Mouse (Mus musculus) CH12.LX (cell line): ENCODE data around the gene Sdf2l1. TPM values are rescaled to one million over a fixed set of nuclear protein-coding genes. Genes with fewer than 3 reads are reported as not detected.

Source experiments
- DNase-seq: peaks from one replicate; pipeline ENCODE4 v3.0.0-alpha.2; 2013; ENCODE audit errors: extremely low read depth
- H3K27ac ChIP-seq: 2 replicates; pipeline ENCODE4 v1.5.1; 2012; ENCODE audit warnings: low read depth, mild to moderate bottlenecking, control low read depth, moderate library complexity; ENCODE audit not compliant: insufficient read depth
- H3K27me3 ChIP-seq: replicated peaks from 2 replicates; pipeline ENCODE3; 2012; ENCODE audit warnings: inconsistent platforms
- H3K36me3 ChIP-seq, 2 experiments: replicated peaks in 1 of 2; 2 replicates each; pipeline versions ENCODE3 to v1.6.1; 2012; ENCODE audit warnings: inconsistent platforms in 1 of 2, low read length in 1 of 2, mild to moderate bottlenecking in 1 of 2, mixed read lengths in 1 of 2, moderate library complexity in 1 of 2; ENCODE audit not compliant: control insufficient read depth in 1 of 2, insufficient read depth in 1 of 2
- H3K4me1 ChIP-seq, 2 experiments: 2 replicates each; pipeline ENCODE4 v1.6.1; 2012; ENCODE audit warnings: inconsistent platforms in 1 of 2, moderate library complexity in 1 of 2; ENCODE audit not compliant: insufficient read depth in 2 of 2, control insufficient read depth in 1 of 2
- H3K4me2 ChIP-seq: 2 replicates; pipeline ENCODE4 v1.6.1; 2012; ENCODE audit warnings: low read depth, mild to moderate bottlenecking, control low read depth; ENCODE audit not compliant: poor library complexity, insufficient read depth, severe bottlenecking
- H3K4me3 ChIP-seq, 3 experiments: fragments of 150-350 bp in 1 of 3; sonication (generic) in 1 of 3; replicated peaks in 1 of 3; 2 replicates each; pipeline versions ENCODE3 to v1.5.1; 2011 to 2012; ENCODE audit warnings: low read depth in 2 of 3, low read length in 2 of 3, mild to moderate bottlenecking in 2 of 3, moderate library complexity in 2 of 3, control low read depth in 1 of 3, improper control_type of control experiment in 1 of 3, inconsistent platforms in 1 of 3, mixed read lengths in 1 of 3; ENCODE audit not compliant: poor library complexity in 1 of 3
- H3K79me2 ChIP-seq: replicated peaks from 2 replicates; pipeline ENCODE4 v1.6.1; 2012; ENCODE audit warnings: mild to moderate bottlenecking, moderate library complexity; ENCODE audit not compliant: control insufficient read depth, poor library complexity, insufficient read depth, severe bottlenecking; ENCODE audit errors: extremely low read depth
- H3K9ac ChIP-seq: 2 replicates; pipeline ENCODE4 v1.6.1; 2012; ENCODE audit warnings: low read depth, mild to moderate bottlenecking, control low read depth, moderate library complexity; ENCODE audit not compliant: insufficient read depth
- H3K9me3 ChIP-seq: replicated peaks from 2 replicates; pipeline ENCODE3; 2012; ENCODE audit warnings: low read length, inconsistent platforms, mixed read lengths
- CHD2 ChIP-seq: IDR thresholded peaks from 2 replicates; pipeline ENCODE4 v1.6.1; 2011; ENCODE audit warnings: low read length, improper control_type of control experiment
- CTCF ChIP-seq, 2 experiments: IDR thresholded peaks in 1 of 2; conservative IDR thresholded peaks in 1 of 2; 2 replicates each; pipeline ENCODE4 v1.5.1; 2011 to 2012; ENCODE audit warnings: low read depth in 2 of 2, low read length in 2 of 2, improper control_type of control experiment in 1 of 2, inconsistent platforms in 1 of 2, mild to moderate bottlenecking in 1 of 2, moderate library complexity in 1 of 2
- ELF1 ChIP-seq: IDR thresholded peaks from 2 replicates; pipeline ENCODE4 v1.6.1; 2014; ENCODE audit warnings: low read depth, mild to moderate bottlenecking, inconsistent platforms, low read length, improper control_type of control experiment
- ETS1 ChIP-seq: conservative IDR thresholded peaks from 2 replicates; pipeline ENCODE4 v1.6.1; 2012; ENCODE audit warnings: low read depth, mild to moderate bottlenecking, inconsistent platforms, low read length, improper control_type of control experiment, moderate library complexity
- GABPA ChIP-seq: IDR thresholded peaks from 2 replicates; pipeline ENCODE4 v1.6.1; 2012; ENCODE audit warnings: low read depth, low read length, improper control_type of control experiment, inconsistent platforms; ENCODE audit not compliant: insufficient replicate concordance
- JUN ChIP-seq: IDR thresholded peaks from 2 replicates; pipeline ENCODE4 v1.6.1; 2011; ENCODE audit warnings: low read depth, mild to moderate bottlenecking, low read length, improper control_type of control experiment, moderate library complexity; ENCODE audit not compliant: insufficient read depth
- MAFK ChIP-seq: IDR thresholded peaks from 2 replicates; pipeline ENCODE4 v1.6.1; 2011; ENCODE audit warnings: low read length, improper control_type of control experiment; ENCODE audit not compliant: insufficient replicate concordance
- MAX ChIP-seq: IDR thresholded peaks from 2 replicates; pipeline ENCODE4 v1.6.1; 2011; ENCODE audit warnings: low read length, improper control_type of control experiment
- MAZ ChIP-seq: IDR thresholded peaks from 2 replicates; pipeline ENCODE4 v1.6.1; 2012; ENCODE audit warnings: low read depth, mild to moderate bottlenecking, inconsistent platforms, low read length, improper control_type of control experiment, moderate library complexity
- MEF2A ChIP-seq: IDR thresholded peaks from 2 replicates; pipeline ENCODE4 v1.6.1; 2014; ENCODE audit warnings: low read depth, mild to moderate bottlenecking, inconsistent platforms, low read length, improper control_type of control experiment, borderline replicate concordance
- MXI1 ChIP-seq: IDR thresholded peaks from 2 replicates; pipeline ENCODE4 v1.6.1; 2011; ENCODE audit warnings: mild to moderate bottlenecking, low read depth, low read length, improper control_type of control experiment
- NELFE ChIP-seq: IDR thresholded peaks from 2 replicates; pipeline ENCODE4 v1.6.1; 2011; ENCODE audit warnings: low read depth, low read length, improper control_type of control experiment
- POLR2AphosphoS2 ChIP-seq: IDR thresholded peaks from 2 replicates; pipeline ENCODE4 v1.6.1; 2011; ENCODE audit warnings: low read depth, low read length, improper control_type of control experiment
- SMC3 ChIP-seq: IDR thresholded peaks from 2 replicates; pipeline ENCODE4 v1.6.1; 2011; ENCODE audit warnings: low read depth, low read length, improper control_type of control experiment
- TBP ChIP-seq: conservative IDR thresholded peaks from 2 replicates; pipeline ENCODE4 v1.6.1; 2011; ENCODE audit warnings: low read depth, low read length, improper control_type of control experiment
- TCF12 ChIP-seq: IDR thresholded peaks from 2 replicates; pipeline ENCODE4 v1.6.1; 2014; ENCODE audit warnings: low read depth, mild to moderate bottlenecking, inconsistent platforms, low read length, improper control_type of control experiment
- USF1 ChIP-seq: IDR thresholded peaks from 2 replicates; pipeline ENCODE4 v1.6.1; 2014; ENCODE audit warnings: low read depth, mild to moderate bottlenecking, inconsistent platforms, low read length, improper control_type of control experiment
- ZC3H11A ChIP-seq: IDR thresholded peaks from 2 replicates; pipeline ENCODE4 v1.6.1; 2012; ENCODE audit warnings: low read depth, mild to moderate bottlenecking, inconsistent platforms, low read length, improper control_type of control experiment
- ZMIZ1 ChIP-seq: IDR thresholded peaks from 2 replicates; pipeline ENCODE4 v1.6.1; 2012; ENCODE audit warnings: low read depth, mild to moderate bottlenecking, inconsistent platforms, low read length, improper control_type of control experiment
- dilution Hi-C: fragments of 300-500 bp; cut with MboI; formaldehyde crosslinking; loops from 2 replicates; pipeline ENCODE4 v1.14.3; 2020; ENCODE audit warnings: low sequenced_read_pairs; ENCODE audit not compliant: extremely low pct_unique_long_range_greater_than_20kb, extremely low pct_ligation_motif_present
- in situ Hi-C: fragments of 300-500 bp; cut with MboI; formaldehyde crosslinking; loops from 3 replicates; pipeline ENCODE4 v1.14.3; 2019; ENCODE audit warnings: low sequenced_read_pairs, low pct_ligation_motif_present, low pct_unique_long_range_greater_than_20kb, mixed read lengths
- polyA plus RNA-seq: library from polyadenylated mRNA; unstranded; fragments of >175 nt; gene quantifications from 2 replicates; pipeline ENCODE4 v1.2.1, GENCODE M21; 2012; ENCODE audit warnings: low read depth; ENCODE audit not compliant: insufficient read length
- total RNA-seq, 2 experiments: library from RNA; depleted of rRNA; stranded (reverse); fragments of 300-350 nt in 1 of 2; fragments of >200 nt in 1 of 2; gene quantifications; 2 replicates each; pipeline ENCODE4 v1.2.3; 2012 to 2014

Sdf2l1 gene
- total and polyA plus RNA-seq, 3 experiments = 159 to 235 (median 168) TPM

GRCm38 (mm10) chr16:17086669-17087193, 45.5 kb downstream of the Sdf2l1 start:
- Histone ChIP-seq H3K36me3 (peaks cover 82 to 100% of the 10 kb centered on the region in 2 experiments), H3K9ac (no peak overlapping the region), H3K27ac (no peak overlapping the region), H3K4me3 (no peak overlapping the region)
- no peak for TF ChIP-seq ZC3H11A
- TF ChIP-seq MXI1 = no peak
- no peak for TF ChIP-seq GABPA
- no peak for TF ChIP-seq JUN
- no peak for TF ChIP-seq USF1
- no peak for TF ChIP-seq NELFE
- no peak for TF ChIP-seq MEF2A
- no peak for TF ChIP-seq POLR2AphosphoS2
- TF ChIP-seq ETS1 = no peak
- no peak for TF ChIP-seq TCF12
- TF ChIP-seq TBP = no peak
- no peak for TF ChIP-seq ELF1
- TF ChIP-seq MAZ = no peak
- TF ChIP-seq, all 38 proteins: peak for 0
- H3K27me3 ChIP-seq = no peaks in the 10 kb centered on the region
- no peaks in the 10 kb centered on the region for H3K79me2 ChIP-seq
- H3K9me3 ChIP-seq = no peaks in the 10 kb centered on the region
- dilution Hi-C loops (no loop called here), in situ Hi-C loops (no loop called here)
- no peak for DNase-seq
- no peaks in the 10 kb centered on the region for H3K4me1 ChIP-seq
- no peak overlapping the region for H3K4me2 ChIP-seq

GRCm38 (mm10) chr16:17086241-17086640, 45.9 kb downstream of the Sdf2l1 start:
- Histone ChIP-seq H3K9me3 (no peaks in the 10 kb centered on the region), H3K4me2 (no peak overlapping the region), H3K27me3 (no peaks in the 10 kb centered on the region), H3K27ac (no peak overlapping the region), H3K9ac (no peak overlapping the region), H3K4me1 (no peaks in the 10 kb centered on the region), H3K4me3 (no peak overlapping the region), H3K79me2 (no peaks in the 10 kb centered on the region), H3K36me3 (peaks cover 81 to 100% of the 10 kb centered on the region in 2 experiments)
- DNase-seq = no peak
- in situ Hi-C loops (no loop called here), dilution Hi-C loops (no loop called here)
- no peak for TF ChIP-seq MAFK
- no peak for TF ChIP-seq CTCF (conservative IDR thresholded peaks at IDR 0.05 in 1 of 2, IDR thresholded peaks at IDR 0.05 in 1 of 2; ENCODE audit: low read depth in 2 of 2, low read length in 2 of 2)
- no peak for TF ChIP-seq SMC3
- no peak for TF ChIP-seq JUN
- TF ChIP-seq CHD2 = no peak
- TF ChIP-seq TBP = no peak
- no peak for TF ChIP-seq ZMIZ1
- TF ChIP-seq TCF12 = no peak
- no peak for TF ChIP-seq MAX
